22 mouse cellular contexts compared by ENCODE assay signal in the genomic region with DNA sequence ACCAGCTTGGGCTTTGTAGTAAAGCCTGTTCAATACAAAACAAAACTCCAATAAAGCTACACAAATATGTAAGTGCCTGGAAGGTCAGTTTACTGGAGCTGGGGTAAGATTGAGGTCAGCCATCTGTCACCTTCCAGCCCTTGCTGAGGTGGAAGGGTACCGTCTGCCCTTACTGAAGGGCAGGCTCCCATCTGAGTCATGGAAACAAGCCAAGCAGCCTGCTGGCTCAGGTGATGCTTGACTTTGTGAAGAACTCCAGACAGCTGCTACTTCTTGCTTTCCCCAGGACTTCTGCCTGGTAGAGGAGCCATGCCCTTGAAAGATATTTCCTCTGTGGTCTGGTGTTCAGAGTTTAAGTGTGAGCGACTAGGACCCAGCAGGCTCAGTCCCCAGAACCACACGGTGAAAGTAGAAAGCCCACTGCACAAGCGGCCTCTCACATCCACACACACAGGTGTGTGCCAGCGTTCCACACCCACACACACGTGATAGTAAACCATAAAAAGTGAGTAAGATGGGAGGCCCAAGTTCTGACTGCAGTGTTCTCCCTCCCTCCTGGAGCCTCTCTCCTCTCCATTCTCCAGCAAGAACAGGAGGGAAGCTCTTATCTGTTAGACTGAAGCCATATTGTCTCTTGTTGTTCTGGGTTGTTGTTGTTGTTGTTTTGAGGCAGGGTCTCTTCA. TPM values are rescaled to one million over a fixed set of nuclear protein-coding genes. Genes with fewer than 3 reads are reported as not detected.
DNase-seq lines count a peak whose midpoint lies in the region; ATAC-seq lines count a peak whose summit lies in the region.
"Had no signal": no experiment of that assay in that cellular context is flagged by ENCODE, and none has a peak within 500 bp of the region (broad histone marks: within the 10 kb centered on the region; RNA-seq: fewer than 3 reads in every experiment).

No protein-coding gene starts in this region.

- H3K4me1 ChIP-seq in heart, embryonic 15.5 days (replicated peaks): peaks cover 12% of the 10 kb centered on the region
- H3K4me1 ChIP-seq in intestine, embryonic 16.5 days (ENCODE audit: control insufficient read depth, insufficient read depth, low read length): peaks cover 18% of the 10 kb centered on the region
- H3K4me1 ChIP-seq: embryonic facial prominence, embryonic 12.5 days; forebrain, embryonic 10.5 days; midbrain, embryonic 15.5 days had no signal

- ATAC-seq in cerebellum, adult (ENCODE audit: insufficient number of reproducible peaks, low FRiP score, low TSS enrichment): no peak
- ATAC-seq in heart, embryonic 15.5 days (replicated peaks; ENCODE audit: insufficient number of reproducible peaks, insufficient read depth, low FRiP score, low read depth): no peak
- peak; percentile 50 for ATAC-seq in intestine, embryonic 16.5 days
- ATAC-seq: hindbrain, embryonic 16.5 days; midbrain, embryonic 15.5 days had no signal

- peaks cover 58% of the 10 kb centered on the region for H3K36me3 ChIP-seq in heart, embryonic 15.5 days
- H3K36me3 ChIP-seq in intestine, embryonic 16.5 days (ENCODE audit: control insufficient read depth, insufficient read depth, low read length): peaks cover 31% of the 10 kb centered on the region

- peak; percentile 20 for DNase-seq in cerebellum, adult 9-11 months
- DNase-seq in heart, postnatal 10 days: no peak
- DNase-seq in retina, postnatal 1 day: peak; percentile 27
- no peak for DNase-seq in lung, postnatal 36 days
- no peak for DNase-seq in yolk sac, embryonic 10.5 days (ENCODE audit: low spot score)
- DNase-seq: adrenal gland, postnatal 25 days; cerebellum, adult 11 months; kidney, adult 9 months; kidney, postnatal 4 days; left cerebral cortex, postnatal 4 days; lung, adult 2 months; right cerebral cortex, postnatal 14 days; thymus, adult 2 months had no signal

- H3K4me3 ChIP-seq in heart, embryonic 15.5 days: no peak overlapping the region
- H3K4me3 ChIP-seq in intestine, embryonic 16.5 days (ENCODE audit: low read length): no peak overlapping the region
- H3K4me3 ChIP-seq: embryonic facial prominence, embryonic 12.5 days; forebrain, embryonic 10.5 days; midbrain, embryonic 15.5 days had no signal

- H3K9me3 ChIP-seq in heart, embryonic 15.5 days (replicated peaks): no peaks in the 10 kb centered on the region
- no peaks in the 10 kb centered on the region for H3K9me3 ChIP-seq in intestine, embryonic 16.5 days (ENCODE audit: control insufficient read depth, low read length)
- H3K9me3 ChIP-seq: embryonic facial prominence, embryonic 12.5 days; forebrain, embryonic 10.5 days; midbrain, embryonic 15.5 days had no signal

- WGBS in heart, embryonic 15.5 days: 61% methylated on average over 6 of the region's 6 CpGs
- WGBS in intestine, embryonic 16.5 days: 70% methylated on average over 6 of the region's 6 CpGs

- H3K27ac ChIP-seq in heart, embryonic 15.5 days: peak overlapping the region; percentile 48
- peak overlapping the region; percentile 57 for H3K27ac ChIP-seq in intestine, embryonic 16.5 days (ENCODE audit: low read length)
- H3K27ac ChIP-seq: embryonic facial prominence, embryonic 12.5 days; forebrain, embryonic 10.5 days; macrophage; midbrain, embryonic 15.5 days had no signal

- H3K9ac ChIP-seq in heart, embryonic 15.5 days: no peak overlapping the region; the same call in 1 of the 2 replicates
- H3K9ac ChIP-seq in intestine, embryonic 16.5 days (ENCODE audit: low read depth, low read length): no peak overlapping the region
- H3K9ac ChIP-seq: embryonic facial prominence, embryonic 12.5 days; midbrain, embryonic 15.5 days had no signal

- H3K27me3 ChIP-seq in heart, embryonic 15.5 days: no peaks in the 10 kb centered on the region
- H3K27me3 ChIP-seq in intestine, embryonic 16.5 days (replicated peaks; ENCODE audit: control insufficient read depth, insufficient read depth, low read length): no peaks in the 10 kb centered on the region
- H3K27me3 ChIP-seq: embryonic facial prominence, embryonic 12.5 days; midbrain, embryonic 15.5 days had no signal

- intact Hi-C loops in heart, postnatal 10 days (cut with DNase I): no loop called here

- H3K4me2 ChIP-seq in heart, embryonic 15.5 days: no peak overlapping the region
- no peak overlapping the region for H3K4me2 ChIP-seq in intestine, embryonic 16.5 days (ENCODE audit: low read depth, low read length)
- H3K4me2 ChIP-seq: embryonic facial prominence, embryonic 12.5 days; midbrain, embryonic 15.5 days had no signal

RNA-seq across cellular contexts. Expression of a gene that starts 24.6 kb away (rescaled TPM):
- 5.2 and 11.1 TPM in 2 replicates for polyA plus RNA-seq in heart, embryonic 15.5 days (2015; fragmentation: Nextera tagmentation; extraction: Ambion mirVana)
- total RNA-seq in heart, postnatal 10 days (2021): 10 to 100 TPM; 15.2 to 22.3 TPM
- 16.6 and 21.4 TPM in 2 replicates for polyA plus RNA-seq in intestine, embryonic 16.5 days (2015; fragmentation: Nextera tagmentation; extraction: Ambion mirVana)

RNA-seq across cellular contexts. Expression of a gene that starts 32.7 kb away (rescaled TPM):
- polyA plus RNA-seq in heart, embryonic 15.5 days (2015; fragmentation: Nextera tagmentation; extraction: Ambion mirVana): not detected in 2 replicates
- total RNA-seq in heart, postnatal 10 days (2021): not detected
- polyA plus RNA-seq in intestine, embryonic 16.5 days (2015; fragmentation: Nextera tagmentation; extraction: Ambion mirVana): 1.7 and 1.9 TPM in 2 replicates
- total RNA-seq: common myeloid progenitor, adult 5-6 weeks had no signal
- polyA plus RNA-seq: forebrain, embryonic 10.5 days; hindbrain, embryonic 16.5 days; macrophage had no signal

RNA-seq across cellular contexts. Expression of a gene that starts 56.4 kb away (rescaled TPM):
- 3.6 and 8.6 TPM in 2 replicates for polyA plus RNA-seq in heart, embryonic 15.5 days (2015; fragmentation: Nextera tagmentation; extraction: Ambion mirVana)
- total RNA-seq in heart, postnatal 10 days (2021): 1 to 10 TPM in 1 of 2 experiments, under 1 TPM in 1; 0.45 to 1.1 TPM
- 259 and 260 TPM in 2 replicates for polyA plus RNA-seq in intestine, embryonic 16.5 days (2015; fragmentation: Nextera tagmentation; extraction: Ambion mirVana)

Comparison
In these comparisons a context has a peak if more than half of its experiments do, and no peak if none do; other contexts are left out.
1. DNase-seq: peak in cerebellum, adult 9-11 months (single experiment) and retina, postnatal 1 day (single experiment); none in heart, postnatal 10 days (0 of 2), lung, postnatal 36 days (single experiment) and yolk sac, embryonic 10.5 days (single experiment).
2. RNA of a gene that starts 56.4 kb away (polyA plus RNA-seq): 259 to 260 TPM in intestine, embryonic 16.5 days; 3.6 to 8.6 TPM in heart, embryonic 15.5 days; every median in the first group is over 10 times any median in the second.